Comparison of ENCODE assay signal across 8 mouse cellular contexts in genomic region chr2:130629839-130630203, GRCm38 (mm10). TPM values are rescaled to one million over a fixed set of nuclear protein-coding genes. Genes with fewer than 3 reads are reported as not detected.
DNase-seq lines count a peak whose midpoint lies in the region; ATAC-seq and TF ChIP-seq lines count a peak whose summit lies in the region.

Gene Fastkd5, minus strand, starts transcription at chr2:130630027.
Gene Ubox5, minus strand, starts transcription at chr2:130630038.

- peak; percentile 94 for DNase-seq in A20 (ENCODE audit: low read depth, low spot score)
- peak; percentile 96 for DNase-seq in brain, adult 2 months (ENCODE audit: low read depth, low spot score)
- peak; percentile 93 for DNase-seq in heart, embryonic 10.5 days (ENCODE audit: low spot score)
- DNase-seq in liver, adult 2 months (ENCODE audit: extremely low read depth, low read depth, low spot score): peak; percentile 79
- peak; percentile 90 for DNase-seq in splenic B cell, adult 2 months (ENCODE audit: low read depth, low spot score)

- peak within 1 kb of the TSS; percentile 83 for H3K9ac ChIP-seq in kidney, embryonic 15.5 days
- peak within 1 kb of the TSS; percentile 96 for H3K9ac ChIP-seq in liver, adult 2 months (ENCODE audit: low read depth, low read length)

- no peaks in the 10 kb centered on the region for H3K9me3 ChIP-seq in heart, embryonic 10.5 days
- no peaks in the 10 kb centered on the region for H3K9me3 ChIP-seq in kidney, embryonic 15.5 days (replicated peaks)

- TF ChIP-seq POLR2A in liver, adult 2 months (IDR thresholded peaks at IDR 0.05; ENCODE audit: extremely low read depth, insufficient read depth, low read length): peak; percentile 31; the same call in 1 of the 2 replicates
- TF ChIP-seq POLR2A in myocyte (IDR thresholded peaks at IDR 0.05; ENCODE audit: insufficient read length, low read depth): peak; percentile 59

- WGBS in heart, embryonic 10.5 days: under 1% methylated on average over 25 of the region's 25 CpGs
- under 1% methylated on average over 25 of the region's 25 CpGs for WGBS in kidney, embryonic 15.5 days
- under 1% methylated on average over 25 of the region's 25 CpGs for WGBS in liver, adult 2 months

- H3K79me2 ChIP-seq in liver, adult 2 months (ENCODE audit: control insufficient read depth, insufficient read depth, low read length): peaks cover 17% of the 10 kb centered on the region; the same call in 1 of the 2 replicates
- peaks cover 44% of the 10 kb centered on the region for H3K79me2 ChIP-seq in myocyte (ENCODE audit: control insufficient read depth, insufficient read depth)

- H3K4me1 ChIP-seq in heart, embryonic 10.5 days: peaks cover 16% of the 10 kb centered on the region
- peaks cover 28% of the 10 kb centered on the region for H3K4me1 ChIP-seq in kidney, embryonic 15.5 days
- peaks cover 5% of the 10 kb centered on the region for H3K4me1 ChIP-seq in liver, adult 2 months (ENCODE audit: control insufficient read depth, insufficient read depth, low read length)

- H3K36me3 ChIP-seq in heart, embryonic 10.5 days: peaks cover 29% of the 10 kb centered on the region
- peaks cover 29% of the 10 kb centered on the region for H3K36me3 ChIP-seq in kidney, embryonic 15.5 days
- peaks cover 5% of the 10 kb centered on the region; the same call in 1 of the 2 replicates for H3K36me3 ChIP-seq in liver, adult 2 months (ENCODE audit: control insufficient read depth, insufficient read depth, low read length)
- peaks cover 14% of the 10 kb centered on the region for H3K36me3 ChIP-seq in myocyte (ENCODE audit: control insufficient read depth, insufficient read depth)
- no peaks in the 10 kb centered on the region; the same call in 1 of the 2 replicates for H3K36me3 ChIP-seq in splenic B cell, adult 2 months (ENCODE audit: control insufficient read depth, insufficient read depth, low read length, poor library complexity, severe bottlenecking)

- H3K27ac ChIP-seq in heart, embryonic 10.5 days: peak within 1 kb of the TSS; percentile 95
- H3K27ac ChIP-seq in kidney, embryonic 15.5 days: peak within 1 kb of the TSS; percentile 81
- peak within 1 kb of the TSS; percentile 46 for H3K27ac ChIP-seq in liver, adult 2 months (replicated peaks; ENCODE audit: insufficient read depth, low read depth, low read length)

- peaks cover 20% of the 10 kb centered on the region for H3K27me3 ChIP-seq in heart, embryonic 10.5 days (ENCODE audit: insufficient read depth, poor library complexity, severe bottlenecking)
- H3K27me3 ChIP-seq in kidney, embryonic 15.5 days: peaks cover 14% of the 10 kb centered on the region
- no peaks in the 10 kb centered on the region for H3K27me3 ChIP-seq in liver, adult 2 months (ENCODE audit: control insufficient read depth, insufficient read depth, low read length)
- H3K27me3 ChIP-seq in myocyte (ENCODE audit: control insufficient read depth, insufficient read depth, insufficient read length): no peaks in the 10 kb centered on the region
- H3K27me3 ChIP-seq in splenic B cell, adult 2 months (ENCODE audit: control insufficient read depth, insufficient read depth, low read length, poor library complexity, severe bottlenecking): no peaks in the 10 kb centered on the region

- TF ChIP-seq CTCF in liver, adult 2 months (IDR thresholded peaks at IDR 0.05; ENCODE audit: low read depth, low read length): no peak

- peak within 1 kb of the TSS; percentile 90 for H3K4me2 ChIP-seq in kidney, embryonic 15.5 days
- peak within 1 kb of the TSS; percentile 94 for H3K4me2 ChIP-seq in myocyte (ENCODE audit: low read depth)

- H3ac ChIP-seq in myocyte (ENCODE audit: control insufficient read depth, insufficient read length): peak within 1 kb of the TSS; percentile 73

- H3K4me3 ChIP-seq in heart, embryonic 10.5 days: peak within 1 kb of the TSS; percentile 99
- peak within 1 kb of the TSS; percentile 73 for H3K4me3 ChIP-seq in kidney, embryonic 15.5 days (replicated peaks)
- H3K4me3 ChIP-seq in liver, adult 2 months (ENCODE audit: insufficient read depth, low read depth, low read length): peak within 1 kb of the TSS; percentile 99
- H3K4me3 ChIP-seq in myocyte: peak within 1 kb of the TSS; percentile 89

- peak; percentile 91 for ATAC-seq in erythroblast, adult 5-6 weeks (replicated peaks; ENCODE audit: low FRiP score, poor library complexity, severe bottlenecking)
- peak; percentile 83 for ATAC-seq in kidney, embryonic 15.5 days (replicated peaks; ENCODE audit: low FRiP score)

TF ChIP-seq in myocyte, 11 proteins besides CTCF, POLR2A, EP300 and RAD21:
- TF ChIP-seq MYOG (IDR thresholded peaks at IDR 0.05; ENCODE audit: control insufficient read depth in 1 of 3, insufficient read depth in 1 of 3, insufficient read length in 2 of 3, low read depth in 2 of 3) (no peak), POLR2AphosphoS2 (IDR thresholded peaks at IDR 0.05; ENCODE audit: insufficient read length, low read depth) (peak; percentile 42), TCF12 (IDR thresholded peaks at IDR 0.05; ENCODE audit: insufficient read depth, poor library complexity, severe bottlenecking) (no peak), MAX (IDR thresholded peaks at IDR 0.05; ENCODE audit: low read depth) (no peak)

RNA-seq across cellular contexts. Expression of gene Fastkd5, which starts in this region (rescaled TPM):
- total RNA-seq in erythroblast, adult 5-6 weeks (2015; ENCODE audit: low replicate concordance): 0.84 and 2.9 TPM in 2 replicates
- total RNA-seq in erythroblast, adult 5-6 weeks (2017; ENCODE audit: low replicate concordance): 7.1 and 9.1 TPM in 2 replicates
- 18.9 and 19.6 TPM in 2 replicates for polyA plus RNA-seq in heart, embryonic 10.5 days (2016; fragmentation: Nextera tagmentation; extraction: Ambion mirVana)
- polyA plus RNA-seq in kidney, embryonic 15.5 days (2015; fragmentation: Nextera tagmentation; extraction: Ambion mirVana): 17.3 TPM in 2 replicates
- 6.3 and 6.7 TPM in 2 replicates for total RNA-seq in liver, adult 2 months (2014; rRNA removed)
- polyA plus RNA-seq in liver, adult 2 months (2012; rRNA removed): 2.0 and 2.1 TPM in 2 replicates
- polyA plus RNA-seq in myocyte (2012; fragmentation: generic; extraction: Trizol): 5.9 TPM

RNA-seq across cellular contexts. Expression of gene Ubox5, which starts in this region (rescaled TPM):
- total RNA-seq in erythroblast, adult 5-6 weeks (2015; ENCODE audit: low replicate concordance): 1.7 and 3.8 TPM in 2 replicates
- total RNA-seq in erythroblast, adult 5-6 weeks (2017; ENCODE audit: low replicate concordance): 0.68 and 0.98 TPM in 2 replicates
- polyA plus RNA-seq in heart, embryonic 10.5 days (2016; fragmentation: Nextera tagmentation; extraction: Ambion mirVana): 10.8 and 14.2 TPM in 2 replicates
- polyA plus RNA-seq in kidney, embryonic 15.5 days (2015; fragmentation: Nextera tagmentation; extraction: Ambion mirVana): 12.6 and 13.6 TPM in 2 replicates
- total RNA-seq in liver, adult 2 months (2014; rRNA removed): 1.0 and 1.8 TPM in 2 replicates
- 3.4 and 3.7 TPM in 2 replicates for polyA plus RNA-seq in liver, adult 2 months (2012; rRNA removed)
- polyA plus RNA-seq in myocyte (2012; fragmentation: generic; extraction: Trizol): 5.4 TPM

Comparison
In these comparisons a context has a peak if more than half of its experiments do, and no peak if none do; other contexts are left out.
1. Peak in every context shown above with its lines: DNase-seq, ATAC-seq, H3K4me3 ChIP-seq and H3K27ac ChIP-seq.